Mouse (Mus musculus): ENCODE measurements around the gene Snrpd2.

DNA sequence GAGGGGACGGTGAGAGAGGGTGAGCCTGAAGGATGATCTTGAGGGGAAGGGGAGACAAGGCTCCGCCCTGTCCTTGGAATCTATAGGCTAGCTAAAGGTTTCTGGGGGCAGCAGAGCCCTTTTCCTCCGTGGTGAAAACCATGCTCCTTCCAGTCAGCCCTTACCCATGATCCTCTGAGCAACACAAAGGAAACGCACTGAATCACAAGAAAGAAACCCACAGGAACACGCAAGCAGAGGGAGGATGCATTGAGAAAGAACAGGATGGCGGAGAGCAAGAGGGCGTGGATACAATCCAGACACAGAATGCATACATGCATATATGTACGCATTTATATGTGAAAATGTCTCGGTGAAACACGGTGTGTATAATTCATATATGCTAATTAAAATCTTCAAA, 20.0 kb downstream of the Snrpd2 start:
- TF ChIP-seq CTCF (IDR thresholded peaks at IDR 0.05; ENCODE audit: insufficient read depth, low read length): no peak
- TF ChIP-seq POLR2A (IDR thresholded peaks at IDR 0.05; ENCODE audit: borderline replicate concordance, extremely low read depth, low read depth, low read length): no peak

Measured in lung, adult 2 months (tissue).